Mouse (Mus musculus) ovary, postnatal 10 days (tissue): ENCODE measurements around the gene Scyl1.

Experiments used
- DNase-seq: peaks from one replicate; pipeline ENCODE4 v3.0.0; 2022; ENCODE audit warnings: low spot score

The Scyl1 gene

DNA sequence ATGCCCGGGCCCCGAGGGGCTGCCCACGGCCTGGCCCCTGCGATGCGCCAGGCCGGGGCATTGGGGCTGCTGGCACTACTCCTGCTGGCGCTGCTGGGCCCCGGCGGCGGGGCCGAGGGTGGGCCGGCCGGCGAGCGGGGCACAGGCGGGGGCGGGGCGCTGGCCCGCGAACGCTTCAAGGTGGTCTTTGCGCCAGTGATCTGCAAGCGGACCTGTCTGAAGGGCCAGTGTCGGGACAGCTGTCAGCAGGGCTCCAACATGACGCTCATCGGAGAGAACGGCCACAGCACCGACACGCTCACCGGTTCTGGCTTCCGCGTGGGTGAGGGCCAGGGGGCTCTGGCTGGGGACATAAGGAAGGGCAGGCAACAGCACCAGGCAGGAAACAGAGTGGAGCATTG, 29.0 kb downstream of the Scyl1 start:
- DNase-seq, result no peak

DNA sequence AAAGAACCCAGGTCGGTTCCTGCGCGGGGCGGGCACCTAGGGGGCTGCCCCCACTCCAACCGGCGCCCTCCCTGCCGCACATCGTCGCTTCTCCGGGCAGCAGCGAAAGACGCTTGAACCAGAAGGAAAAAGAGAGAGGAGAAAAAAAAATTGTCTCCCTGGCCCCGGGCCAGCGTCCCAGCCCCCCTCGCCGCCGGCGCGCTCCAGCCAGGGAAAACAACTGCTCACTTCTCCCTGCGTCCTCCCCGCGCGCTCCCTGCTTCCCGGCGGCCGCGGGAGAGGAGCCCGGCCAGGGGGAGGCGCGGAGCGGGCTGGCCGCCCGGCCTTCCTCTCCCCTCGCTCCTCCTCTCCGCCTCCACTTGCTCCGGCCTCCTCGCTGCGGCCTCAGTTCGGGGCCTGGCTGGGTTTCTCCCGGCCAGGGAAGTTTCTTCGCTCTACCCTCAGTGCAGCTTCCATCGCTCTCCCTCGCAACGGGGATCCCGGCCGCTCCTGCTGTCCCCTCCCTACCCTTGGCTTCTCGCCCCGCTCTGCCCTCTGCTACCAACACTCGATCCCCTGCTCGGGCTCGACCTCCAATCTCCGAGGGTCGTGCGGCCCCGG, 29.5 kb downstream of the Scyl1 start:
- peak; percentile 82 for DNase-seq

DNA sequence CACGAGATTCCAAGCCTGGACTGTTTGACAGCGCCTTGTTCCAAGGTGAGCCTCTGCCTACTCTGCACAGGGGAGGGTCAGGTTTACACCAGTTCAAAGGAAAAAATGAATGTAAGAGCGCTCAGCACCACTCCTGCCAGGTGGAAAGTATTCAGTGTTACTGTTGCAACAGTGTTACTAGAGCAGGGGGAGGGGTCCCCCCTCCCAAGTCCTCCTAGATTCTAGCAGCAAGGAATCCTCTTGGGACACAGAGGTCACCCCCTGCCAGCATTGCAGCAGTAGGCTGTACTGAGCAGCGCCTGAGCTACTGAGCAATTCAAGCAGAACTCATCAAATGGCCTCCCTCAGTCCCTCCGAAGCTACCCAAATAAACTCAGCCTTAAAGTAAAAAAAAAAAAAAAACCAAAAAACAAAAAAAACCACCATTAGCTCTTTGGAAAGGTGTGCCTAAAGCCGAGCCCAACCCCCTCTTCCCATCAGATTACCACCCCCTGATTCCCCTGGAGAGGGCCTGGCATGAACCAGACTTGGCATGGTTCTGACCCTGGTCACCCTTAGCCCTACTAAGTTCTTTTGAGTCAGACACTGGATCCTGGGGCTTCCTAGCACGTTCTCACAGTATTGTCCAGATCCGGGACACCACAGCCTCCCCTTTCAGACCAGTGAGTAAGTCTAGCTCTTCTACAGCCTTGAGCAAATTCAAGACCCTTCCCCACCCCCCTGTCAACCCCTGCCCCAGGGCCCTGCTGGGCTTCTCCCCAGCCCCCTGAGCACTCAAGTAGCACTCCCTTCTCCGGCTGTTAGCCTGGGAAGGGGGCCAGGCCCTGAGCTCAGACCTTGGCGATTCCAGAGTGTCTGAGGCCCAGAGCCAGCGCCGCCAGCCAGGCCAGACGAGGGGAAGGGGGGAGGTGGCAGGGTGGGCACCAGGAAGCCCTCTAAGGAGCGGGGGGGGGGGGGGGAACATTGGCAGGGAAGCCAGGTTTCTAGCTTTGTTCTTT, 30.6 kb downstream of the Scyl1 start, which contains the start of gene Ltbp3:
Ltbp3 (plus strand) TSS at position 585 of the 998 bp plus-strand sequence.
- peak; percentile 65 for DNase-seq

DNA sequence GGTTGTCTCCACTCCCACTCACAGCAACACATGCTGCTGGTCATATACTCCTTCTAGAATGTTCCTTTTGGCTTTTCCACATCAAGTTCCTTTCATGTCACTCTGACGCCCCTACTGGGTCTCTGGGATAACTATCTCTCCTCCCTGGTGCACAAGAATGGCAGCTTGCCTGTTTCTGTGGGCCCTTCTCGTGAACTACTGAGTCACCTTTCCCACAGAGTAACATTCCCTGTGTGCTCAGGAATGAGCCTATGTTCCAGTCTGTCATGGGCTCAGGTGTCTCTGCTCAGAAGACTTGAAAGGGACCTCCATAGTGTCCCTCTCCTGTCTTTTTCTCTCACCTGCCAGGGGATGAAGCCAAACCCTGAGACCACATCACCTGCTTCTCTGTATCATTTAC, 31.8 kb downstream of the Scyl1 start:
- DNase-seq, result no peak

DNA sequence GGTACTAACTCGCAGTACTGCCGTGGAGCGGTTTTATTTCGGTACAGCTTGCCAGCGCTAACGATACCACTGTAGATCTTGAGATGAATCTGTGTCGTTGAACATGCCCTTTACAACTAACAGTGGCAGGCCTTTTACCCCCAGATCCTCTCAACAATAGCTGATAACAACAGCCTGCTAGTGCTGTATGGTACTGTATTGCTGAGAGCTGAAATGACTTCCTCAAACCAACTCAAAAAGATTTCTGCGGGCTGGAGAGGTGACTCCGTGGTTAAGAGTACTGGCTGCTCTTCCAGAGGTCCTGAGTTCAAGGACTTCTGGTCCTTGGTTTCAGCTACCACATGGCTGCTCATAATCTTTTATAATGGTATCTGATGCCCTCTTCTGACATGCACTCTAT, 36.9 kb downstream of the Scyl1 start:
- no peak for DNase-seq

DNA sequence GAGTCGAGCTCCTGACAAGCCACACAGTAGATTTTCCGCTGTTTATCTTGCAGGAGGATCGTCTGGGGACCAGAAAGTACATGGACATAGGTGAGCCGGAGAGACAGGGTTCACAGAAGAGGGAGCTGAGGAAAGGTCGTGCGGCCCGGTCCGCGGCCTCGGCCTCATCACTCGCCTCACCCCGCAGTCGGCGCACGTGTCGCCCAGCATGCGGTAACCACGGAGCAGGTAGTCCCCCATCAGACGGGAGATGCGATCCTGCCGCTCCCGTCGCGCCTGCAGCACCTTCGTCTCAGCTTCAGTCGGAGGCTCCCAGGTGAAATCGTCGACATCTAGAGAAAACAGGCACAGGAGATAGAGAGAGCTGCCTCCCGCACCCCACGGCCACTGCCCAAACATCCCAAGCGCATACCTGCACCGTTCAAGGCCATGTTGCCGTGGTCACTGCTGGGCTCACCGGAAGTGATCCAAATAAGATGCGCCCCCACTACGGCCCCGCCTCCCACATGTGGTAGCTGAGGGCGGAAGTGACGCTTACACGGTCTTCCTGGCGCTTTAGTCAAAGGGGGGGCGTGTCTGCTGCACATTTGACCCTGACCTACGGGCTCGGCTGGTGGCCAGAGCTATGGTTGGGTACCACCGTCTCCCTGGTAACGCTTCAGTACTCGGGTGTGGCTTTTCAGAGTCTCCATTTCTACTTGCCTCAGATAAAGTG, 39.8 kb downstream of the Scyl1 start:
- peak; percentile 79 for DNase-seq

DNA sequence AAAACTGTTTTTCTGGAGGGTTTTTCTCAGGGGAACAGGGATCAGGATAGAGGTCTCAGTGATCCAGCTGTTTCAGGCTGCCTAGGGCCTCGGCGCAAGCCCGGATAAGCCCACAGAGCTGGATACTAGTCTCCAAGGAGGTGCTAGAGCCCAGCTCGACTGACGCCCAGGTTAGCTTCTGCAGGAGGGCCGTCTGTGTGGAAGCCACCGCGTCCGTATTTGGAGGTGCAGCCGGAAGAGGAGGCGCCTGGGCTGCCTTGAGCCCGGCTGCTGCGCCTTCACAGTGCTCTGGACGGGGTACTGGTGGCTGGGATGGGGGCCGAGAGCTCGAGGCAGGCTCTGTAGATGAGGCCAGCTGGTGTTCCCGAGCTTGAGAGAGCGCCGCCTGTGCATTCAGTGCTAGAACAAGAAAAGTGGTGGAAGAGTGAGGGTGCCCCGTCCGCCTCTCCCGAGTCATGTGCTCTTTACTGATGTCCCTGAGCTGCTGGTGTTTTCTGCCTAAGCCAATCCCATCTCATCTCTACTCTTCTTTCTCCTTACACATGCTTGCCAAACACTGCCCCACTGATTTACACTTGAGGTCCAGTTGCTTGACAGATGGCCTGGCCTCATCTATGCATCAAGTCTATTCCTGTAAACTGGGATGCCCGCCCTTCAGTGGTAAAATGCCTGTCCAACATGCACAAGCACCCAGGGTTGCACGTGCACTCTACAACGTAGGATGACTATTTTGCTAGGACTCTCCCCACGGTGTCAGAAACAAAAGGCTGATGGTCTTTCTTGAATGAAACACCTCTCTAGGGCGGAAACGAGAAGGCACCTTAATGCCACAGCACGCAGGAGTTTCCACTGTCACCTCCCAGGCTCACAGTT, 40.7 kb downstream of the Scyl1 start:
- DNase-seq, result no peak

DNA sequence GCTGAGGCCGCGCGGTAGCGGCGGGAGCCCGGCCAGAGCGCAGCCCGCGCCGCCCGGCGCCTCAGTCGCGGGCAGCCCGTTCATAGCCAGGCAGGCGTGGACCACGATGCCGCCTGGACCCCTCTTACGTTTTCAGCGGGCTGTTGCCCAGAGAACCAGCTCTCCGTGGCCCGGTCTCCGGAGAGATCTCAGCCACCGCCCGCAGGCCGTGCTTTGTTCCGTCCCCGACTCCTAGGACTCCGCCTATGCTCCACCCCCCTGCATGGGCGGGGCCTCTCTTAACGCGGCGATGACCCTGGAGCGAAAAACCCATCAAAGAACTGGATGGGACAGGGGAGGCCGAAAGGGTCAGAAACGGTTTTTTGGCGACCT, 41.8 kb downstream of the Scyl1 start, which contains the start of gene Fam89b:
Fam89b (minus strand) TSS at position 210 of the 372 bp plus-strand sequence.
- DNase-seq, result peak; percentile 82

DNA sequence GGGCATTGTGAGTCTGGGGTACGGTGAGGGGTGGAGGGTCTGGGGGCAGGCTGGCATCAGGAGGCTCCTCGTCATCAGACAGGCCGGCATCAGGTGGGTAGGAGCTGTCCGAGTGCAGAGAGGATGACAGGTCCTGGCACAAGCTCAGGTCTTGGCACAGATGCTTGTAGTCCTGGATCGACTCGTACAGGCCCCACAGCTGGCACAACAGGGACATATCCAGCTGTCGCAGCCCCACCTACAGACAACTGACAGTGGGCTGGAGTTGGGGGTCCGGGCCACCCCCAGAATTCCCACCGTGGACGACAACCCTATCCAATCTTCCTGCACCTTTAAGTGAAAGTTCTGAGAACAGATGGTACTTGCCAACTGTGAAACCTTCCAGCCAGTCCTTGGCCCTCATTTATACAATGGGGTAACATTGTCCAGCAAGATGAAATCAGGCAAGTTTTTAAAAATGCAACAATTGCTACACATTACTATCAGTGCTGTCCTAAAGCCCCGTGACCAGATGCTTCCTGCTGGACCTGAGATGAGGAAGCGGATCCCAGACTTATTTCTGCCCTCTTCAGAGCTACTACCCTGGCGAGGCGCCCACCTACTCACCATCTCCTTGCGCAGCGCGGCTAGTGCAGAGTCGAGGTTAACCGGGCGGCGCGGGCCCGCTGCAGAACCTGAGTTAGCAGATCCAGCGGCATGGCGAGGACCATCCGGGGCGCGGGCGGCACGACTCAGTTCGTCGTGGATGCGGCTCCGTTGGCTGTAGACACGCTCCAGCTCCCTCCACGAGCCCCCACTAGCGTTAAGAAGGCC, 42.4 kb downstream of the Scyl1 start:
- DNase-seq, result peak; percentile 52

DNA sequence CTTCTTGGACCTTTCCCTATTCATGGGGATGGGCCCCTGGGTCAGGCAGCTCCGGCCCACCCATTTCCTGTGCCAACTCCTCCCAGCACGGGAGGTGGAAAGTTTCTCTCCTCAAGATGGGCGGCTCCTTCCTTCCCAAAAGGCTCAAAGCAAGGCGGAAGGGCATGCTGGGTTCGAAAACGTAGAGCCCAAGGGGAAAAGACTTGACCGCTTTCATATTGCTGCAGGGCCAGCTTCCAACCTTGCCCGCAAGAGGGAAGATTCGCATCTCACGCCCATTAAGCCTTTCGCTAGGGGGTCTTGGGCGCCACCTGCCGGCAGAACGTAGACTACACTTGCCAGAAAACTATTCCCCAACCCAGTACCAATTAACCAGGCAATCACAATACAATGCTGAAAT, 43.5 kb downstream of the Scyl1 start:
- DNase-seq, result peak; percentile 86

DNA sequence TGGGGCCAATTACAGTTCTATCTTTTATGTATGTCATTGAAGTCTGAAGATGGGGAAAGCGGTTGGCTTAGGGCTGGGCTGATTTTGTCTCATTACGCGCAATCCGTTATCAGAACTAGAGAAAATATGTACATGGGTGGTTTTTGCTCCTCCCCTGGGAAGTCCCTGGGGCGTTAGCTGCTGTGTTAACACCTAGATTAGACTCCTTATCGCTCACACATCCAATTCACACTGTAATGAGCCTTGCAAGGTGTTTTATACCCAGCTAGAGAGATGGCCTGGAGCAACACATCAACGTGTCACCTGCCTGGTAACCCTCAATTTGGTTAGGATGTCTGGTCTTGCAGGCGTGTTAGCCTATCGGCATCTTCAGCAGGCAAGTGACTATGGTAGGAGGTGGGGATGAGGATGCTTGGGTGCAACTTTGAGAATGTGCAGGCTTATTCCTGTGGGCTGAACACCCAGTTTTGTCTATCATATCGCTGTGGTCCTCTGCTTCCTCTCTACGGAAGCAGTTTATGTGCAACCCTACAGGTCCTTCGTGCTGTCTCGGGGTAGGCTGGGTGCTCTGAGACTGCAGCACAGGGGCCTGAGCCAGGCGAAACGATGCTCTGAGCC, 44.1 kb downstream of the Scyl1 start:
- DNase-seq, result no peak

DNA sequence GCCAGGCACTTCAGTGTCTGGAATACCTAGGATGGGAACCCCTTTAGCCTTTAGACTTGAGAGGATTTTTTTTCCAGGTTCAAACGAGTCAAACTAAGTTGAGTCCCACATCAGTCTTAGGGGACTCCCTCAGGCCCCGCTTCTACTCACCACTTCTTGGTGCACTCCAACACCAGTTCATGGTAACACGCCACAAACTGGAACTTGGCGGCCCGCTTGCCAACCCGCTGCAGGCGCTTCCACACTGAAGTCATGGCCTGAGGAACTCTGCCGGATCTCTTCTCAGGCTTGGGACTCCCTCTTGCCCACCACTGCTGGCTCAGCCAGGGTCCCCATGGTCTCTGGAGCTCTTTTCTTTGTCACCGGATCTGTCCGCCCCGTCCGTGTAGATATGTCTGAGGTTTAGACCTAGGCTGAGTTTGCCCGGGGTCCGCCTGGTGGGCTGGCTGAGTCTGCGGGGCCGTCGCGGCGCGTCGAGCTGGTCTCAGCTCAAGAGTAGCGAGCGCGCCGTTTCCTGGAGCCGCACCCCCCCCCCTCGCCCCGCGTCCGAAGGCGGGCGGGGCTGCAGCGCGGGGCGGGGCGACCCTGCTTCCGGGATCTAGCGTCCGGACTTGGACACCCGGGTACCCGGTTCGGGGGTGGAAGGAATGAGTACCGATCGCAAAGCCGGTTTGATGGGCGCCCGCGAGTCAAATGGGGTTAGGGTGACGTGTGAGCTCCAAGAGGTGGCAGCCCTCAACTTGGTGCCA, 45.3 kb downstream of the Scyl1 start, which contains the start of gene Ehbp1l1:
Ehbp1l1 (minus strand) TSS at position 551 of the 749 bp plus-strand sequence.
- no peak for DNase-seq

DNA sequence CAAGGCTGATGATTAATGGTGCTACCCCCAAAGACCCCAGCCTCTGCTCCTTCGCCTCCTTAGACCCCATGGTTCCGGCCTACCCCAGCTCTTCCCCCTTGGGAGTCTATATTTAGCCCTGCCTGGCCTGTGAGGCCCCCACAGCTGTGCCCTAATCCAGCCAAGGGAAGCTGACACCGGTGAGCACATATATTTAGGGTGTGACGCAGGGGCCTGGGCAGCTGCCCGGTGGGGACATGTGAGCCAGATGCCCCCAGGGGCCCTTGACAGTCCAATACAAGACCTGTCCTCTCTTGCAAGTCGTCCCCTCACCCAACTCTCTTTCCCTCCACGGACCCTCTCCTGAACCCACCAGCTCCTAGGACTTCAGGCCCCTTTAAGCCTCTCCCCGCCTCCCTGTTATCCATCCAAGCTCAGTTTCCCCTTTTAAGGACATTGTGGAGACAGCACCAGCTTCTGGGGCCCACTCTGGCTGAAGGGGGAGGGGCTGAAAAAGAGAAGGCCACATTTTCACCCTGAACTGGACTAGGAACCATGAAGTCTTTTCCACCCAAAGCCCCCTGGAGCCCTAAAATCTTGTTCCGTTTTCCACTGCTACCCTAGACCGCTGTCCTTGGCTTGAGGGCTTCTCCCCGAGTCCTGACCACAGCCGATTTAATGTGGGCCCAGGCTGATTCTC, 46.1 kb downstream of the Scyl1 start:
- DNase-seq, result no peak

DNA sequence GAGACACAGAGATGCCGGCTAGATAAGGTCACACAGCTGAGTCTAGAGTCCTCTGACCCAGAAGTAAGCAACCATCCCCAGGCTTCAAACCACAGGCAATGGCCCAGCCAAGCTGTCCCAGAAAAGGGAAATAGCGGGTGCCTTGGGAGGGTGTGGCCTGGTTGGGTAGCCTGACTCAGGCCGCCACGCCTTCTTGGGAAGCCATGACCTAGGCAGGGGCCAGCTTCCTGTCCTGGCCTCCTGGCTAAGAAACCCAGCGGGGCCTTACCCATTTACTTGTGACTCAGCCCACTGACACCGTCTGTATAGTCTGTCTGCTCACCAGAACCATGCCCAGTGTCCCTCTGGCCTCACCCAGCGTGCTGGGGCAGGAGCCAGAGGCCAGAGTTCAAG, 46.7 kb downstream of the Scyl1 start:
- DNase-seq, result no peak

DNA sequence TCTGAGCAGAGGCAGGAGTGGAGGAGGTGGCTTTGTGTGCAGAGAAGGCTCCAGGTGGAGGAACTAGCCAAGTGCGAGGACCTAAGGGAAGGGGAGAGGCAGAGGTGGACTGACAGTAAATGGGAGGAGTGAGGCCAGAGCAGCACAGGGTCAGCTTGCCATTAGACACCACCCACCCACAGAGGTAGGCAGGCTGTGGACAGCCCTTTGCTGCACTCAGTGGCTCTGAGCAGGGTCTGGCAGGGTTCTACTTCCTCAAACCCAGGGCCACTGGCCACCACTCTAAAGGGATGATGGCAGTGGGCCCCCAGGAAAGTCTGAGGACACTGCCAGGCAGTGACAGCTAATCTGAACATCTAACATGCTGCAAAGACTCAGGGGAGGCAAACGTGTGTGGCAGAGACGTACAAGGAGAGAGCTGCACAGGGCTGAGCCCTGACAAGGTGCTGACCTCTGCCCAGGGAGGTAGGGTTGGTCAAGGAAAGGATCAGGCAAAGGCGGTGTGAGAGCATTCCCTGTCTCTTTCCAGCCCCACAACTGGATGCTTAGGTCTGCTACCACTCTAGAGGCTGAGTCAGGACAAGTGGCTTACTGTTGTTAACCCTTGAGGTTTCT, 47.2 kb downstream of the Scyl1 start:
- no peak for DNase-seq

DNA sequence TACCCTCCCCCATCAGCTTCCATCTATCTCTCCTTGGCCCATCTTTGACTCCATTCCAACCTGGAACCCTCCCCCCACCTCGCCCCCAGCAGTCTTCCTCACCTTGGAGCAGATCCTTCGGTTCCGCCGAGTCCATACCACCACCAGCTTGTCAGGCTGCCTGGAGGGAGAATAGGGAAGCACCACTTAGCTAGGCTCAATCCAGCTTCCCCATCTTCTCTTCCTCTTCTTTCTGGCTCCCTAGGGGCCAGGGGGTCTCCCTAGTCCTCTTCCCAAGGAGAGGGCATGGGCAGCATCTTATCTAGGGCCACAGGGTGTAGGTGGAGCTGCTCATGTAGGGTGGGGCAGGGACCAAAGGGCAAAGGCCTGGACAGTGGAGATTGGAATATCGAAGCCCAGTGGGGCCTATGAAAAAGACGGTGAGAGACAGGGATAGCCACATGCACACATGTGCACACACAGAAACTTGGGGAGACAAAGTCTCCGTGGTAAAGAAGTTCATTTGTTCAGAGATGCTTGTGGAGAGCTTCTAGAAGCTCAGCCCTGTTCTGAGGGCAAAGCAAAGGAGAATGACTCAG, 48.3 kb downstream of the Scyl1 start:
- no peak for DNase-seq

DNA sequence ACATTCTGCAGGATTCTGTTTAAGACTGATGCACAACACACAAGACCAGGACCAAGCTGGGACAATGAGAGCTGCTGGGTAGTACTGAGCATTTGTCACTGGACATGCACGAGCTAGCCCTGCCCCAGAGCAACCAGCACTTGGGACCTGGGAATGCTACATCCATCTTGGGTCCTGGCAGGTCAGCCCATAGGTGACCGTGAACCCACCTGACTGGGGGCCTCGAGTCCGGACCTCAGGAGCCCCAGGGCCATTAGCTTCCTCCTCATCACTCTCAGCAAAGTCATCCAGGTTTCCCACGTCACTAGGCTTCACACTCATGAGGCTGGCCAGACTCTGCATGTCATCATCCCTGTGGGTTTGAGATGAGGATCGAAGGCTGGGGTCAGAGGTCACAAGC, 50.0 kb downstream of the Scyl1 start:
- DNase-seq, result no peak

DNA sequence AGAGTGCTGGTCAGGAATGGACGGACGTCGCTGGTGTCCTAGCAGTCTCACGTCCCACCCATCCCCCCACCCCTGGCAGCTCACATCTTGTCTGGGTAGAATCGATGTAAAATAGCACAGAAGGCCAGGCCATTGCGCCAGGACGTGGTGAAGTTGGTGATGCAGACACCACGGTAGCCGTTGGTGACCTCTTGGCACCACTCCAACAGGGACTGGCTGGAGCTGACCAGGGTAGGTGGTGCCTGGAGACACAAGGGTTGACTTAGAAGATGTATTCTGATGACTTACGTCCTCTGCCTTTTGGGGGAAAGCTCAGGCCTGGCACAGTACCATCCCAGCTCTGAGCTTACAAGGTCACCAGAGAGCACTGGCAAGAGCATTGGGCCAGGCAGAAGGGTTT, 54.3 kb downstream of the Scyl1 start:
- DNase-seq, result no peak
